In genomic region chr6:53995519-53995918, GRCm38 (mm10) we compare ENCODE assay signal across 13 mouse cellular contexts. TPM values are rescaled to one million over a fixed set of nuclear protein-coding genes. Genes with fewer than 3 reads are reported as not detected.
A peak's percentile ranks its signal among the peaks of the same experiment; 100 is the strongest.
DNase-seq lines count a peak whose midpoint lies in the region; ATAC-seq and TF ChIP-seq lines count a peak whose summit lies in the region.
"Had no signal": no experiment of that assay in that cellular context is flagged by ENCODE, and none has a peak within 500 bp of the region (broad histone marks: within the 10 kb centered on the region; RNA-seq: fewer than 3 reads in every experiment).

No protein-coding gene starts in this region.

- H3K27ac ChIP-seq in gastrocnemius, adult 2 months = no peak overlapping the region
- no peak overlapping the region for H3K27ac ChIP-seq in lung, postnatal 0 days (ENCODE audit: low read length)
- H3K27ac ChIP-seq in hindbrain, embryonic 14.5 days = no peak overlapping the region
- H3K27ac ChIP-seq: embryonic facial prominence, embryonic 15.5 days had no signal

- intact Hi-C loops in gastrocnemius, adult 2 months (cut with DNase I) = no loop called here

- peak; percentile 24 for DNase-seq in gastrocnemius, adult 2 months
- no peak for DNase-seq in gastrocnemius, postnatal 4 days (ENCODE audit: low spot score in 2 of 2)
- peak; percentile 38 for DNase-seq in 416B (ENCODE audit: low read depth)
- peak; percentile 93 for DNase-seq in lung, postnatal 0 days (ENCODE audit: low spot score)
- DNase-seq in right cerebral cortex, postnatal 10 days (ENCODE audit: low spot score in 2 of 2) = no peak
- DNase-seq in thymus, postnatal 4 days = no peak
- no peak for DNase-seq in hindbrain, embryonic 14.5 days (ENCODE audit: low spot score)
- DNase-seq: cerebellum, adult 9-11 months had no signal

- H3K9me3 ChIP-seq in lung, postnatal 0 days (ENCODE audit: low read length) = no peaks in the 10 kb centered on the region
- peaks cover 10% of the 10 kb centered on the region; the same call in 1 of the 2 replicates for H3K9me3 ChIP-seq in hindbrain, embryonic 14.5 days (ENCODE audit: control insufficient read depth, low read length)
- H3K9me3 ChIP-seq: embryonic facial prominence, embryonic 15.5 days had no signal

- ATAC-seq in common myeloid progenitor, adult 5-6 weeks (replicated peaks; ENCODE audit: low read depth, poor library complexity, severe bottlenecking) = peak; percentile 64
- peak; percentile 73 for ATAC-seq in lung, postnatal 0 days
- no peak for ATAC-seq in hindbrain, embryonic 14.5 days (ENCODE audit: low FRiP score)

- H3K27me3 ChIP-seq in lung, postnatal 0 days (replicated peaks; ENCODE audit: insufficient read depth, low read length) = no peaks in the 10 kb centered on the region
- H3K27me3 ChIP-seq in hindbrain, embryonic 14.5 days (ENCODE audit: control insufficient read depth, insufficient read depth, low read length) = no peaks in the 10 kb centered on the region
- H3K27me3 ChIP-seq: embryonic facial prominence, embryonic 15.5 days had no signal

- WGBS in lung, postnatal 0 days = 24% methylated on average over 4 of the region's 4 CpGs
- 55% methylated on average over 4 of the region's 4 CpGs for WGBS in hindbrain, embryonic 14.5 days

- no peak overlapping the region for H3K4me2 ChIP-seq in lung, postnatal 0 days (replicated peaks; ENCODE audit: low read depth, low read length)
- no peak overlapping the region for H3K4me2 ChIP-seq in hindbrain, embryonic 14.5 days (replicated peaks)
- H3K4me2 ChIP-seq: embryonic facial prominence, embryonic 15.5 days; heart, embryonic 11.5 days had no signal

- no peak for TF ChIP-seq CTCF in gastrocnemius, adult 2 months (IDR thresholded peaks at IDR 0.05)
- TF ChIP-seq CTCF in lung, postnatal 0 days (IDR thresholded peaks at IDR 0.05) = no peak

- no peak overlapping the region for H3K4me3 ChIP-seq in gastrocnemius, adult 2 months
- H3K4me3 ChIP-seq in lung, postnatal 0 days (ENCODE audit: low read depth, low read length) = no peak overlapping the region
- no peak overlapping the region for H3K4me3 ChIP-seq in hindbrain, embryonic 14.5 days (replicated peaks; ENCODE audit: low read length)
- H3K4me3 ChIP-seq: embryonic facial prominence, embryonic 15.5 days had no signal

- peaks cover 5% of the 10 kb centered on the region; the same call in 1 of the 2 replicates for H3K4me1 ChIP-seq in lung, postnatal 0 days (ENCODE audit: insufficient read depth, low read depth, low read length)
- no peaks in the 10 kb centered on the region for H3K4me1 ChIP-seq in hindbrain, embryonic 14.5 days (replicated peaks; ENCODE audit: control insufficient read depth, insufficient read depth, low read length)

- peak; percentile 68 for TF ChIP-seq EP300 in lung, postnatal 0 days (IDR thresholded peaks at IDR 0.05)

- H3K9ac ChIP-seq in lung, postnatal 0 days (replicated peaks; ENCODE audit: low read depth) = no peak overlapping the region
- H3K9ac ChIP-seq in hindbrain, embryonic 14.5 days = no peak overlapping the region
- H3K9ac ChIP-seq: embryonic facial prominence, embryonic 15.5 days had no signal

- no peaks in the 10 kb centered on the region for H3K36me3 ChIP-seq in lung, postnatal 0 days (ENCODE audit: insufficient read depth, low read length)
- H3K36me3 ChIP-seq in hindbrain, embryonic 14.5 days (replicated peaks; ENCODE audit: control insufficient read depth, insufficient read depth) = no peaks in the 10 kb centered on the region
- H3K36me3 ChIP-seq: embryonic facial prominence, embryonic 15.5 days had no signal

RNA-seq across cellular contexts. Expression of gene Cpvl, which starts 17.0 kb away (rescaled TPM):
- total RNA-seq in gastrocnemius, adult 2 months (2021) = not detected
- total RNA-seq in gastrocnemius, postnatal 4 days (2021) = under 1 TPM in 1 of 2 experiments, not detected in 1; 0.17 TPM
- 0.09 TPM in 1 of 2 replicates, not detected in the other for total RNA-seq in common myeloid progenitor, adult 5-6 weeks (2017)
- 0.18 TPM in 2 replicates for polyA plus RNA-seq in lung, postnatal 0 days (2015; fragmentation: Nextera tagmentation; extraction: Ambion mirVana)
- not detected in 2 replicates for polyA plus RNA-seq in hindbrain, embryonic 14.5 days (2014; fragmentation: Nextera tagmentation; extraction: Ambion mirVana)
- total RNA-seq: layer of hippocampus, adult 8-10 months; midbrain, postnatal 0 days had no signal
- polyA plus RNA-seq: embryonic facial prominence, embryonic 15.5 days; heart, embryonic 11.5 days had no signal

RNA-seq across cellular contexts. Expression of gene Chn2, which starts 43.8 kb away (rescaled TPM):
- total RNA-seq in gastrocnemius, adult 2 months (2021) = 1 to 10 TPM; 1.0 to 1.3 TPM
- 1 to 10 TPM; 9.6 to 9.8 TPM for total RNA-seq in gastrocnemius, postnatal 4 days (2021)
- total RNA-seq in common myeloid progenitor, adult 5-6 weeks (2017) = 11.7 and 13.8 TPM in 2 replicates
- polyA plus RNA-seq in lung, postnatal 0 days (2015; fragmentation: Nextera tagmentation; extraction: Ambion mirVana) = 6.8 and 7.0 TPM in 2 replicates
- 28.3 and 43.9 TPM in 2 replicates for polyA plus RNA-seq in hindbrain, embryonic 14.5 days (2014; fragmentation: Nextera tagmentation; extraction: Ambion mirVana)

Comparison
In these comparisons a context has a peak if more than half of its experiments do, and no peak if none do; other contexts are left out.
1. DNase-seq: peak in gastrocnemius, adult 2 months (single experiment), 416B (single experiment) and lung, postnatal 0 days (single experiment); none in gastrocnemius, postnatal 4 days (0 of 2), right cerebral cortex, postnatal 10 days (0 of 2), thymus, postnatal 4 days (single experiment) and hindbrain, embryonic 14.5 days (single experiment).